In the genomic region with DNA sequence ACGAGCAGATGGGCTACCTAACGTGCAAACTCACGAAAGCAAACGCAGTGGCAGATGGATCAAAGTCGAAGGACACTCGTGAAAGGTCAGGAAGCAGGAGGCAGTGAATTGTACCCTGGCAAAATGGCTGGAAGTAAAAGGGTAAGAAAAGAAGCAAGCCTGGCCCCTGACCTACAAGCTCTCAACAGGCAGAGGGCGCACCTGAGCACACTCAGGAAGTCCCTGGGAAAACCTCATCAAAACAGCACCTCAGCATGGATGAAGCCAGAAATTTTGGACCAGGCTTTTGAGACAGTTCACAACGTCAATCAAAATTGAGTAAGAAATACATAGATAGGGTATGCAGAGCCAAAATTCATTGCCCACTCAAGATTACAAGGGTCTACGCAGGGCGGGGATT, we compare ENCODE assay signal across 16 mouse cellular contexts. TPM values are rescaled to one million over a fixed set of nuclear protein-coding genes. Genes with fewer than 3 reads are reported as not detected.
DNase-seq lines count a peak whose midpoint lies in the region; ATAC-seq and TF ChIP-seq lines count a peak whose summit lies in the region.
"Not testable (repeated sequence)": the region's sequence is repeated elsewhere in the genome, so short reads cannot be mapped to it uniquely, and the experiment has no call there.
"Had no signal": no experiment of that assay in that cellular context is flagged by ENCODE, and none has a peak within 500 bp of the region (broad histone marks: within the 10 kb centered on the region; RNA-seq: fewer than 3 reads in every experiment).

No protein-coding gene starts in this region.

- peak; percentile 46 for TF ChIP-seq CTCF in ES-Bruce4 (IDR thresholded peaks at IDR 0.05; ENCODE audit: low read depth, low read length)
- peak; percentile 58 for TF ChIP-seq CTCF in kidney, postnatal 0 days (IDR thresholded peaks at IDR 0.05; ENCODE audit: low read depth)

- not testable (repeated sequence) for H3K4me1 ChIP-seq in ES-Bruce4 (ENCODE audit: control insufficient read depth, insufficient read depth, low read length); forebrain, embryonic 10.5 days; kidney, postnatal 0 days (replicated peaks; ENCODE audit: insufficient read depth, low read length); limb, embryonic 10.5 days; midbrain, embryonic 10.5 days

- ATAC-seq in kidney, postnatal 0 days (replicated peaks; ENCODE audit: low FRiP score, low read depth) = not testable (repeated sequence)

- not testable (repeated sequence) for H3K27me3 ChIP-seq in ES-Bruce4 (ENCODE audit: control insufficient read depth, insufficient read depth, low read length, poor library complexity, severe bottlenecking); forebrain, embryonic 10.5 days (ENCODE audit: poor library complexity, severe bottlenecking); kidney, postnatal 0 days (ENCODE audit: insufficient read depth, low read length); limb, embryonic 10.5 days (ENCODE audit: low read depth, poor library complexity, severe bottlenecking); midbrain, embryonic 10.5 days (ENCODE audit: low read depth, poor library complexity, severe bottlenecking)

- H3K36me3 ChIP-seq in ES-Bruce4 (ENCODE audit: control insufficient read depth, insufficient read depth, low read length, poor library complexity, severe bottlenecking); forebrain, embryonic 10.5 days (replicated peaks); kidney, postnatal 0 days (ENCODE audit: insufficient read depth, low read length); limb, embryonic 10.5 days; midbrain, embryonic 10.5 days: not testable (repeated sequence)

- H3K4me2 ChIP-seq in kidney, postnatal 0 days (ENCODE audit: low read length) = not testable (repeated sequence)

- not testable (repeated sequence) for H3K9me3 ChIP-seq in ES-Bruce4 (replicated peaks; ENCODE audit: control insufficient read depth, insufficient read depth, low read length, poor library complexity, severe bottlenecking); forebrain, embryonic 10.5 days; kidney, postnatal 0 days (replicated peaks; ENCODE audit: low read length); limb, embryonic 10.5 days (replicated peaks); midbrain, embryonic 10.5 days (replicated peaks)

- TF ChIP-seq EP300 in ES-Bruce4 (IDR thresholded peaks at IDR 0.05; ENCODE audit: insufficient read depth, low read depth, low read length) = not testable (repeated sequence)

- TF ChIP-seq POLR2A in ES-Bruce4 (IDR thresholded peaks at IDR 0.05; ENCODE audit: insufficient read depth, low read length) = not testable (repeated sequence)

- H3K4me3 ChIP-seq in ES-Bruce4 (ENCODE audit: low read depth, low read length); forebrain, embryonic 10.5 days; kidney, postnatal 0 days (replicated peaks; ENCODE audit: low read depth, low read length); limb, embryonic 10.5 days; midbrain, embryonic 10.5 days: not testable (repeated sequence)

- WGBS in forebrain, embryonic 10.5 days = 5% methylated on average over 8 of the region's 10 CpGs
- WGBS in kidney, postnatal 0 days = 2% methylated on average over 7 of the region's 10 CpGs
- WGBS in limb, embryonic 10.5 days = 4% methylated on average over 8 of the region's 10 CpGs
- WGBS in midbrain, embryonic 10.5 days = 4% methylated on average over 8 of the region's 10 CpGs

- intact Hi-C loops in heart, postnatal 36 days (cut with DNase I) = not testable (repeated sequence)

- peak; percentile 2 for DNase-seq in cerebellum, adult 9-11 months
- DNase-seq in forebrain, embryonic 10.5 days (ENCODE audit: extremely low spot score, low spot score) = peak; percentile 24
- DNase-seq in heart, postnatal 36 days = peak; percentile 1
- DNase-seq in kidney, postnatal 0 days (ENCODE audit: low spot score) = peak; percentile 54
- peak; percentile 29 for DNase-seq in limb, embryonic 10.5 days (ENCODE audit: low spot score)
- DNase-seq in midbrain, embryonic 10.5 days (ENCODE audit: low spot score) = peak; percentile 41
- DNase-seq in right cerebral cortex, postnatal 4 days = peak; percentile 1

- not testable (repeated sequence) for H3K27ac ChIP-seq in ES-Bruce4 (ENCODE audit: insufficient read depth, low read length); forebrain, embryonic 10.5 days; kidney, postnatal 0 days; limb, embryonic 10.5 days; midbrain, embryonic 10.5 days (replicated peaks)

- not testable (repeated sequence) for H3K9ac ChIP-seq in ES-Bruce4 (ENCODE audit: low read depth, poor library complexity, severe bottlenecking); kidney, postnatal 0 days (ENCODE audit: low read depth, low read length)

RNA-seq across cellular contexts. Expression of a gene that starts 21.0 kb away (rescaled TPM):
- polyA plus RNA-seq in ES-Bruce4 (2011; ENCODE audit: insufficient read depth, insufficient read length, low read depth, missing spikeins) = not detected in 2 replicates
- not detected in 2 replicates for polyA plus RNA-seq in forebrain, embryonic 10.5 days (2016; fragmentation: Nextera tagmentation; extraction: Ambion mirVana)
- total RNA-seq in heart, postnatal 36 days (2021) = not detected
- polyA plus RNA-seq in kidney, postnatal 0 days (2015; fragmentation: Nextera tagmentation; extraction: Ambion mirVana) = not detected in 2 replicates
- not detected in 2 replicates for polyA plus RNA-seq in limb, embryonic 10.5 days (2016; fragmentation: Nextera tagmentation; extraction: Ambion mirVana)
- not detected in 2 replicates for polyA plus RNA-seq in midbrain, embryonic 10.5 days (2016; fragmentation: Nextera tagmentation; extraction: Ambion mirVana)
- total RNA-seq: adrenal gland, postnatal 25 days; gastrocnemius, postnatal 14 days; neutrophil, adult 5-6 weeks had no signal
- polyA plus RNA-seq: heart, embryonic 16.5 days; kidney, embryonic 14.5 days; lung, embryonic 15.5 days; midbrain, embryonic 13.5 days; thymus, adult 2 months had no signal

RNA-seq across cellular contexts. Expression of a gene that starts 49.2 kb away (rescaled TPM):
- polyA plus RNA-seq in ES-Bruce4 (2011; ENCODE audit: insufficient read depth, insufficient read length, low read depth, missing spikeins) = not detected in 2 replicates
- not detected in 2 replicates for polyA plus RNA-seq in forebrain, embryonic 10.5 days (2016; fragmentation: Nextera tagmentation; extraction: Ambion mirVana)
- not detected for total RNA-seq in heart, postnatal 36 days (2021)
- polyA plus RNA-seq in kidney, postnatal 0 days (2015; fragmentation: Nextera tagmentation; extraction: Ambion mirVana) = not detected in 2 replicates
- polyA plus RNA-seq in limb, embryonic 10.5 days (2016; fragmentation: Nextera tagmentation; extraction: Ambion mirVana) = not detected in 2 replicates
- not detected in 2 replicates for polyA plus RNA-seq in midbrain, embryonic 10.5 days (2016; fragmentation: Nextera tagmentation; extraction: Ambion mirVana)
- total RNA-seq: adrenal gland, postnatal 25 days; gastrocnemius, postnatal 14 days; neutrophil, adult 5-6 weeks had no signal
- polyA plus RNA-seq: kidney, embryonic 14.5 days; lung, embryonic 15.5 days; midbrain, embryonic 13.5 days; thymus, adult 2 months had no signal

Comparison
In these comparisons a context has a peak if more than half of its experiments do, and no peak if none do; other contexts are left out.
1. DNase-seq: peak in every context shown above with its lines; median percentile 54 in kidney, postnatal 0 days; 41 in midbrain, embryonic 10.5 days; 29 in limb, embryonic 10.5 days; 24 in forebrain, embryonic 10.5 days; 2 in cerebellum, adult 9-11 months; 1 in heart, postnatal 36 days; 1 in right cerebral cortex, postnatal 4 days.